Mouse (Mus musculus): ENCODE data around the gene Get4. TPM values are rescaled to one million over a fixed set of nuclear protein-coding genes. Genes with fewer than 3 reads are reported as not detected.

The Get4 gene
- polyA plus RNA-seq, 1 experiment from 2014 or later, result 139 TPM

DNA sequence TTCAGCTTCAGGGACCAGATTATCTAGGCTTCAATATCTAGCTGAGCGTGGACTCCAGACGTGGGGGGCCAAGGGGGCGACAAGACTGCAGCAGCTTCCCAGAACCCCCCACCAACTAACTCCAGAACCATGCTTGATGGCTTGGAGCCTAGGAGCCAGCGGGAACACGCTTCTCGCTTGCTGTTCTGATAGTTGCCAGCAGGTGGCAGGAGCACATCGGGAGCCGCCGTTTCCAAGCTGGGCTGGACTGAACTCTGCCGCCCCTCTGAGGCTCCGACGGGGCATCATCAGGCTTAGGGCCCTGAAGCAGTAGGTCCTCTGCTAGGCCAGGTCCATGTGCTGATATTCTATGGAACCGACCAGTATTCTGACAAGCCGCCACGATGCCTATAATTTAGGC is 30.1 kb downstream of the Get4 start:
- H3K36me3 ChIP-seq (ENCODE audit: control insufficient read depth, insufficient read depth, low read length), result no peaks in the 10 kb centered on the region
- no peak overlapping the region for H3K9ac ChIP-seq (ENCODE audit: low read depth, low read length)
- H3K27me3 ChIP-seq (ENCODE audit: control insufficient read depth, insufficient read depth, low read length), result 0 out of 2 replicates have a peak, but pooled peaks cover 5% of the 10 kb centered on the region
- ATAC-seq (replicated peaks; ENCODE audit: insufficient number of reproducible peaks, low FRiP score, low TSS enrichment), result no peak; the same call in 1 of the 2 replicates
- no peaks in the 10 kb centered on the region for H3K9me3 ChIP-seq (replicated peaks; ENCODE audit: control insufficient read depth, low read length)
- no peak overlapping the region for H3K27ac ChIP-seq (ENCODE audit: low read depth, low read length)
- no peak overlapping the region for H3K4me3 ChIP-seq (ENCODE audit: low read depth, low read length)
- peaks cover 12% of the 10 kb centered on the region for H3K4me1 ChIP-seq (ENCODE audit: control insufficient read depth, insufficient read depth, low read length)
- WGBS (ENCODE audit: insufficient replicate concordance), result 5% methylated on average over 15 of the region's 15 CpGs
- no peak overlapping the region for H3K4me2 ChIP-seq

DNA sequence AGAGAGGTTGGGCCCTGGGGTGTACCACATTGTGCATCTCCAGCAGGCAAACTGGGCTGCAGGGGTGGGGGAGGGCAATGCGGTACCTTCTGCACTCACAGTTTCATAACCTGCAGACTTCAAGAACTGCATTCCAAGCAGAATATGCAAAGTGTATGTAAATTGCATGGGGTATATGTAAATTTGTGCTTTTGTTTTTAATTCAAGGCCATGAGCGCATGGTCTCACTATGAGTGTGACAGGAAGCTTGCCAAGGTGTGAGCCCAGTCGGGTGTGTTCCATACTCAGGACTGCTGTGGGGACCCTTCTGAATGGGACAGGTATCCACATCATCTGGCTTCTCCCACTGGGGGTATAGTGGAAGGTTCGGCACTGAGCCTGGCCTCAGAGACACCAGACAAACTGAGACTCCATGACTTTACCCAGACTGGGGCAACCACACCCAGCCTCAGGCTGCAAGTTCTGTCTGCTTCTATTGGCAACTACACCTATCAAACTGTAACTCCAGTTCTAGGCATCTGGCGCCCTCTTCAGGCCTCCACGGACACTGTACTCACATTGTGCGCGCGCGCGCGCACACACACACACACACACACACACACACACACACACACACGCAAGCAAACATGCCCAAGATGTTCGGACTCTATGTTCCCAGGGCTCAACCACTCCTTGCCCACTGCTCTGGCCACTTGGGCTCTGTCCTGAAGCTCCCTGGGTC is 31.5 kb downstream of the Get4 start:
- no peak overlapping the region for H3K4me2 ChIP-seq
- ATAC-seq (replicated peaks; ENCODE audit: insufficient number of reproducible peaks, low FRiP score, low TSS enrichment), result no peak
- H3K4me3 ChIP-seq (ENCODE audit: low read depth, low read length), result no peak overlapping the region
- 89% methylated on average over 14 of the region's 14 CpGs for WGBS (ENCODE audit: insufficient replicate concordance)
- H3K27ac ChIP-seq (ENCODE audit: low read depth, low read length), result no peak overlapping the region
- peaks cover 12% of the 10 kb centered on the region for H3K4me1 ChIP-seq (ENCODE audit: control insufficient read depth, insufficient read depth, low read length)
- no peaks in the 10 kb centered on the region for H3K9me3 ChIP-seq (replicated peaks; ENCODE audit: control insufficient read depth, low read length)
- H3K9ac ChIP-seq (ENCODE audit: low read depth, low read length), result no peak overlapping the region
- H3K27me3 ChIP-seq (ENCODE audit: control insufficient read depth, insufficient read depth, low read length), result 0 out of 2 replicates have a peak, but pooled peaks cover 5% of the 10 kb centered on the region
- no peaks in the 10 kb centered on the region for H3K36me3 ChIP-seq (ENCODE audit: control insufficient read depth, insufficient read depth, low read length)

DNA sequence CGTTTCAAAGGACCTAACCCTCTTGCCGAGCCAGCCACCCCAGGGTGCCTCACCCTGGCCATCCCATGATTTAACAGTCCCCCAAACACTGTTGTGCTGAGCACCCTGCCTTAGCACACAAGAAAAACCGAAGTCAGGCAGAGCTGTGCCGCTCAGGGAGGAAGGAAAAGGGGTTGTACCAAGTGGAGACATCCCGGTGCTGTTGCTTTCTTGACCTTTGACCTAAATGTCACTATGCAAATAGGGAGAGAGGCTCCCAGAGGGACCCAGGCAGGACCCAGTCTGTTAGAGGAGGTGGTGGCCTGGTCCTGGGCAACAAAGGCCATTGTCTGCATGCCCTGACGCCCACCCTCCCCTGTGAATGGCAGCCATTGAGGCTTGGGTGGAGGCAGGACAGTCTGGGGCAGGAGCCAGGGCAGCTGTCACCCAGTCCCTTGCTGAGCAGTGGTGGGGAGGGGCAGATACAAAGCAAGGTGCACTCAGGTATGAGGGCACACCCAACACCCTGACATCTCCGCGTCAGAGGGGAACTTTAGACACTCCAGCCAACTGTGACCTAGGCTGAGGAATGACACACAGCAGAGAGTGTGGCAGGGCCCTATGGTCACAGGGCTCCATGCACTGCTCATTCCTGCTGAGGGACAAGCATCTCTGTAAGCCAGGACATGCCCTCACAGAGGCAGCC is 33.4 kb downstream of the Get4 start:
- WGBS (ENCODE audit: insufficient replicate concordance), result 47% methylated on average over 8 of the region's 8 CpGs
- H3K36me3 ChIP-seq (ENCODE audit: control insufficient read depth, insufficient read depth, low read length), result no peaks in the 10 kb centered on the region
- H3K4me1 ChIP-seq (ENCODE audit: control insufficient read depth, insufficient read depth, low read length), result peaks cover 10% of the 10 kb centered on the region
- no peak overlapping the region for H3K9ac ChIP-seq (ENCODE audit: low read depth, low read length)
- H3K27ac ChIP-seq (ENCODE audit: low read depth, low read length), result no peak overlapping the region
- no peaks in the 10 kb centered on the region for H3K9me3 ChIP-seq (replicated peaks; ENCODE audit: control insufficient read depth, low read length)
- no peak overlapping the region for H3K4me2 ChIP-seq
- ATAC-seq (replicated peaks; ENCODE audit: insufficient number of reproducible peaks, low FRiP score, low TSS enrichment), result no peak; the same call in 1 of the 2 replicates
- H3K4me3 ChIP-seq (ENCODE audit: low read depth, low read length), result no peak overlapping the region
- H3K27me3 ChIP-seq (ENCODE audit: control insufficient read depth, insufficient read depth, low read length), result 0 out of 2 replicates have a peak, but pooled peaks cover 4% of the 10 kb centered on the region

DNA sequence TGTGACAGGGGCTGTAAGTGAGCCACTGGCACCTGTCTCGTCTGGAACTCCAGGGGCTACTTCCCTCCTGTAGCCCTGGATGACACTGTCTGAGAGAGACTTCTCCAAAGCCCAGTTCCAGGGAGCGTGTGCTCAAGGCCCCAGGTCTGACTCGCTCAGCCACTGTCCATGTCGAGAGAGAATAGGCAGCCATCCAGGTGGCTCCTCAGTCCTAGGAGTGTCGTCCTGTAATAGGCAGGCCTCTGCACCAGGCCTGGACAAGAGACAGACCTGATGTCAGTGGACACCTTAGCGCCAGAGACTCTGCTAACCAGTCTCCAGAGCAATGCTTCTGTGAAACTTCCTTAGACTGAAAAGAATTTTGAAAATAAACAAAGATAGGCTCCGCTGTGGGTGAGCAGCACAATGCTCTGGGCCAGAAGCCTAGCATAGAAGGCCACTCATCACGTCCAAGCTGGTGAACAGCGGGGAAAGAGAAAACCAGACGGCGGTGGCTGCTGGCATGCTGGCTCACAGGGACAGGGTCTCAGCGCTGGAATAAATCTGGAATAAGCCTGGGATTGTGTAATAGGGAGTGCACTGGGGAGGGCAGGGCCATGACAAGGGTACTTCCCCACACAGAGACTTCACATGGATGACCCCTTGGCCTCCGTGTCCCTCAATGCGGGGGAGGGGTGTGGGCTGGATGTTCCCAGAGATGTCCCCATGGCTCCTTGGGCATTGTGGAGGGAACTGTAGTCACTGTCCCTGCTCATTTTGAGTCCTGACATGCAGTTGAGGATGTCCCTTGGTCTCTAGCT is 34.2 kb downstream of the Get4 start:
- no peak overlapping the region for H3K4me3 ChIP-seq (ENCODE audit: low read depth, low read length)
- no peaks in the 10 kb centered on the region for H3K36me3 ChIP-seq (ENCODE audit: control insufficient read depth, insufficient read depth, low read length)
- no peak for ATAC-seq (replicated peaks; ENCODE audit: insufficient number of reproducible peaks, low FRiP score, low TSS enrichment)
- H3K4me2 ChIP-seq, result no peak overlapping the region
- no peaks in the 10 kb centered on the region for H3K27me3 ChIP-seq (ENCODE audit: control insufficient read depth, insufficient read depth, low read length)
- 47% methylated on average over 14 of the region's 14 CpGs for WGBS (ENCODE audit: insufficient replicate concordance)
- H3K27ac ChIP-seq (ENCODE audit: low read depth, low read length), result no peak overlapping the region
- no peaks in the 10 kb centered on the region for H3K9me3 ChIP-seq (replicated peaks; ENCODE audit: control insufficient read depth, low read length)
- no peak overlapping the region for H3K9ac ChIP-seq (ENCODE audit: low read depth, low read length)
- peaks cover 10% of the 10 kb centered on the region for H3K4me1 ChIP-seq (ENCODE audit: control insufficient read depth, insufficient read depth, low read length)

DNA sequence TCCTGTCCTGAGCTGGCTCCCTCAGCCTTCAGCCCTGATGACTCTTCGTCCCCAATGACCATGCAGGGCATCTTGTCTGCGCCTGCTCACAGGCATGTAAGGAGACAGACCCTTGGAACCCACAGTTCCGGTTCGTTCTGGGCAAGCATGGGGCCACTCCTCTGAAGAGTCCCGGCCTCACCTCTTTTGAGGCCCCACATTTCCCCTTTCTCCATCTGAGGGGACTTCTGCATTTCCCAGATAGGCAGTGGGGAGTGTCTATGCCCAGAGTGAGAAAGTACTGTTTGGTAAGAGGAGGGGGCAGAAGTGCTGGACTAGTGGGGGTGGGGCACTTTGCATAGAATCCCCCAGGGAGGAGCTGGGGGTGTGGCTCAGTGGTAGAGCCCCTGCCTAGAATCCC is 35.0 kb downstream of the Get4 start:
- H3K36me3 ChIP-seq (ENCODE audit: control insufficient read depth, insufficient read depth, low read length), result no peaks in the 10 kb centered on the region
- no peaks in the 10 kb centered on the region for H3K9me3 ChIP-seq (replicated peaks; ENCODE audit: control insufficient read depth, low read length)
- H3K4me1 ChIP-seq (ENCODE audit: control insufficient read depth, insufficient read depth, low read length), result peaks cover 10% of the 10 kb centered on the region
- ATAC-seq (replicated peaks; ENCODE audit: insufficient number of reproducible peaks, low FRiP score, low TSS enrichment), result no peak
- no peak overlapping the region for H3K4me2 ChIP-seq
- no peaks in the 10 kb centered on the region for H3K27me3 ChIP-seq (ENCODE audit: control insufficient read depth, insufficient read depth, low read length)
- 86% methylated on average over 5 of the region's 5 CpGs for WGBS (ENCODE audit: insufficient replicate concordance)
- H3K4me3 ChIP-seq (ENCODE audit: low read depth, low read length), result no peak overlapping the region
- no peak overlapping the region for H3K27ac ChIP-seq (ENCODE audit: low read depth, low read length)
- H3K9ac ChIP-seq (ENCODE audit: low read depth, low read length), result no peak overlapping the region

DNA sequence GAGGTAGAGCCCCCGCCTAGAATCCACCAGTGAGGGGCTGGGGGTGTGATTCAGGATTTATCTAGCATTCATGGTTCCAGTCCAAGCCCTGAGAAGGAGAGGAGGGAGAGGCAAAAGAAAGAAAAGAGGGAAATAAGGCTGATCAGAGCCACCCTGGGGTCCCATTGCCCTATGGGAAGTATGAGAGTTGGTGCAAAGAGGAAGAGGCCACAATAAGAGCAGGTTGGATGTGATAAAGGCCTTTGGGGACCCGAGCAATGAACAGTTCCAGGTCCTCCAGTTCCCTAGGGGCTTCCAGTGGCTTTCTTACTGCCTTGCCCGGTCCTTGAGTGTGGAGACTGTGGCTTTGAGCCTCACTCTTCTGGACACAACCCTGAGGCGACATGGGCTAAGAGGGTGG is 35.7 kb downstream of the Get4 start:
- Histone ChIP-seq H3K4me3 (ENCODE audit: low read depth, low read length) (no peak overlapping the region), H3K9me3 (replicated peaks; ENCODE audit: control insufficient read depth, low read length) (no peaks in the 10 kb centered on the region), H3K27ac (ENCODE audit: low read depth, low read length) (no peak overlapping the region), H3K9ac (ENCODE audit: low read depth, low read length) (no peak overlapping the region), H3K27me3 (ENCODE audit: control insufficient read depth, insufficient read depth, low read length) (no peaks in the 10 kb centered on the region), H3K4me1 (ENCODE audit: control insufficient read depth, insufficient read depth, low read length) (peaks cover 10% of the 10 kb centered on the region), H3K36me3 (ENCODE audit: control insufficient read depth, insufficient read depth, low read length) (no peaks in the 10 kb centered on the region), H3K4me2 (no peak overlapping the region)
- WGBS (ENCODE audit: insufficient replicate concordance), result 84% methylated on average over 4 of the region's 4 CpGs
- no peak for ATAC-seq (replicated peaks; ENCODE audit: insufficient number of reproducible peaks, low FRiP score, low TSS enrichment)

DNA sequence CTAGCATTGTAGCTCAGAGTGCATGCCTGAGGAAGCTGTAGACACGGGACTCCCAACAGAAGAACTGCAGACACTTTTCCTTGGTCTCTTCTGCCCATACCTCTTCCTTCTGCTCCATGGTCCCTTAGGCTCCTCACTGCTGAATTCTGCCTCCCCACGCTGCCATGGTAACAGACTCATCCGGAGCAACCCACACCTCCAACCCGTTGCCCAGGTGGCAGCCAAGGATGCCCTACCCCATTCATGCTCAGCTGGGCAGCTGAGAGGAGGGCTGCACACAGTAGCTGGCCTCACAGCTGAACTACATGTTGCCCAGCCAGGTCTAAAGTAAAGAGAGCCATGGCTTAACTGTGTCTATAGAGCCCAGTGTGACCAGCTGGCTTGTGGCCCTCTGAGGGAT is 36.5 kb downstream of the Get4 start:
- Histone ChIP-seq H3K4me3 (ENCODE audit: low read depth, low read length) (no peak overlapping the region), H3K27me3 (ENCODE audit: control insufficient read depth, insufficient read depth, low read length) (no peaks in the 10 kb centered on the region), H3K36me3 (ENCODE audit: control insufficient read depth, insufficient read depth, low read length) (no peaks in the 10 kb centered on the region), H3K9me3 (replicated peaks; ENCODE audit: control insufficient read depth, low read length) (no peaks in the 10 kb centered on the region), H3K9ac (ENCODE audit: low read depth, low read length) (no peak overlapping the region), H3K27ac (ENCODE audit: low read depth, low read length) (no peak overlapping the region), H3K4me1 (ENCODE audit: control insufficient read depth, insufficient read depth, low read length) (peaks cover 10% of the 10 kb centered on the region), H3K4me2 (no peak overlapping the region)
- WGBS (ENCODE audit: insufficient replicate concordance), result 70% methylated on average over 4 of the region's 4 CpGs
- no peak for ATAC-seq (replicated peaks; ENCODE audit: insufficient number of reproducible peaks, low FRiP score, low TSS enrichment)

DNA sequence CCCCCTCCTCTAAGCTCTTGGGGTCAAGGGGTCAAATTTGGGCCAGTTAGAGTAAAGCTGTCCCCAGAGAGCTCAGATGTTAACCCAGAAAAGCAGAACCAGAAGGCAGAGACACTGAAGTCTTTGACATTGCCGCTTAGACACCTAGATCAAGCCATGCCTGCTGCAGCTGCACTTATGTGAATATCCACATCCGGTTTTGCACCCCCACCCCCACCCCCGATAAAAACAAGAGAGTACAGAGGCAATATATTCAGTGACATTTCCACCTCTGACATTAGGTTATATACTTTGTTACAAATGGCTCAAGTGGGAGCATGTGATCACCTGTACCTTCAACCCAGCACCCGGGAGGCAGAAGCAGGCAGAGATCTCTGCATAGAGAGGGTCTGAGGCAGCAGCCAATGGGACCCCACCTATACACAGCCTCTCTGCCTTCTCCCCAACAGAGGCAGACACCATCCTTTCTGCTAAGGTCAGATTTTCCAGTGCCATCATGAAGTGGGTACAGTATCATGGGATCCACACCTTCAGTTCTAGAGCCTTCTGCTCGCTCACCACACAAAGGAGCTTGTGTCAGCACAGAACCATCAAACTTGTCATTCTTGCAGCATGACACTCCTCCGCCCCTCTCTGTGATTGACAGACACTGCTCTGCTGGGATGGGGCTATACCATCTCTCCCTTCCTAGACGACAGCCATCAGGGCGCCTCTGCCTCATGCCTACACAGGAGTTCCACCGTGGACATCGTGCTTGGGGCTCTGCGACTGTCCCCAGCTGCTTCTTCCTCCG is 38.5 kb downstream of the Get4 start:
- no peak overlapping the region for H3K4me3 ChIP-seq (ENCODE audit: low read depth, low read length)
- ATAC-seq (replicated peaks; ENCODE audit: insufficient number of reproducible peaks, low FRiP score, low TSS enrichment), result no peak
- H3K4me2 ChIP-seq, result no peak overlapping the region
- H3K9me3 ChIP-seq (replicated peaks; ENCODE audit: control insufficient read depth, low read length), result no peaks in the 10 kb centered on the region
- no peaks in the 10 kb centered on the region for H3K27me3 ChIP-seq (ENCODE audit: control insufficient read depth, insufficient read depth, low read length)
- H3K4me1 ChIP-seq (ENCODE audit: control insufficient read depth, insufficient read depth, low read length), result peaks cover 5% of the 10 kb centered on the region
- no peaks in the 10 kb centered on the region for H3K36me3 ChIP-seq (ENCODE audit: control insufficient read depth, insufficient read depth, low read length)
- H3K27ac ChIP-seq (ENCODE audit: low read depth, low read length), result no peak overlapping the region
- no peak overlapping the region for H3K9ac ChIP-seq (ENCODE audit: low read depth, low read length)
- 76% methylated on average over 12 of the region's 12 CpGs for whole genome bisulfite sequencing (ENCODE audit: insufficient replicate concordance)
